Mouse (Mus musculus): Measurements from ENCODE around the gene Ankrd60. TPM values are rescaled to one million over a fixed set of nuclear protein-coding genes. Genes with fewer than 3 reads are reported as not detected.

The Ankrd60 gene
- polyA plus RNA-seq, 1 experiment from 2014 or later = not detected

- H3K27ac ChIP-seq = no peak overlapping the region
- H3K9ac ChIP-seq = no peak overlapping the region
- 45% methylated on average over 15 of the region's 15 CpGs for WGBS
Observed at GRCm38 (mm10) chr2:173539781-173540180, 38.4 kb downstream of the Ankrd60 start.

GRCm38 (mm10) chr2:173535886-173536285, 42.3 kb downstream of the Ankrd60 start:
- Histone ChIP-seq H3K27ac (no peak overlapping the region), H3K36me3 (no peaks in the 10 kb centered on the region), H3K9me3 (no peaks in the 10 kb centered on the region), H3K4me3 (no peak overlapping the region), H3K4me2 (no peak overlapping the region), H3K4me1 (replicated peaks) (peaks cover 13% of the 10 kb centered on the region), H3K9ac (no peak overlapping the region), H3K27me3 (0 out of 2 replicates have a peak, but pooled peaks cover 3% of the 10 kb centered on the region)
- ATAC-seq (ENCODE audit: low FRiP score) = no peak
- 86% methylated on average over 9 of the region's 9 CpGs for WGBS

More at GRCm38 (mm10) chr2:173539781-173540180, 38.4 kb downstream of the Ankrd60 start:
- H3K27me3 ChIP-seq = peaks cover 3% of the 10 kb centered on the region; the same call in 1 of the 2 replicates
- no peak overlapping the region for H3K4me2 ChIP-seq
- ATAC-seq (ENCODE audit: low FRiP score) = no peak
- no peak overlapping the region for H3K4me3 ChIP-seq
- no peaks in the 10 kb centered on the region for H3K9me3 ChIP-seq
- H3K4me1 ChIP-seq (replicated peaks) = peaks cover 13% of the 10 kb centered on the region
- no peaks in the 10 kb centered on the region for H3K36me3 ChIP-seq

DNA sequence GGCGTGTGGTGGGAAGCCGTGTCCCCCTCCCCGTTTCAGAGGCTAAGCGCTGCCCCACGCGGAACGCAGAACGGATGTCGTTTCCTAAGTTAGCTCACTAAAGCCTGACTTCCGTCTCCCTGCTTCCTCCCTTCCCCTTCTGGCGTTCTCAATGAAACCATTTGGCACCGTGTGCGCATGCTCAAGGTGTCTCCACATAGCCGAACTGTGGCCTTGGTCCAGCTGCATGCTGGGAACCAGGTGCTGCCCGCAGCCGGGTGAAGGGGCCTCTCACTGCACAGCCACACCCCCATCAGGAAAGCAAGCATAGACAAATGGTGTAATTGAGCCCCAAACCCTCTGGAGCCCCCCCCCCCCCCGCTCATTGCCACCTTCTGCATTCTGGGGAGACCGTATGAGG, 42.8 kb downstream of the Ankrd60 start:
- Histone ChIP-seq H3K4me1 (replicated peaks) (peaks cover 8% of the 10 kb centered on the region), H3K4me3 (no peak overlapping the region), H3K27me3 (0 out of 2 replicates have a peak, but pooled peaks cover 3% of the 10 kb centered on the region), H3K4me2 (no peak overlapping the region), H3K9ac (no peak overlapping the region), H3K36me3 (no peaks in the 10 kb centered on the region), H3K9me3 (no peaks in the 10 kb centered on the region), H3K27ac (no peak overlapping the region)
- 89% methylated on average over 18 of the region's 18 CpGs for WGBS
- no peak for ATAC-seq (ENCODE audit: low FRiP score)

GRCm38 (mm10) chr2:173534581-173534980, 43.6 kb downstream of the Ankrd60 start:
- H3K36me3 ChIP-seq = no peaks in the 10 kb centered on the region
- H3K27ac ChIP-seq = no peak overlapping the region
- no peak for ATAC-seq (ENCODE audit: low FRiP score)
- H3K4me2 ChIP-seq = no peak overlapping the region
- 0 out of 2 replicates have a peak, but pooled peaks cover 3% of the 10 kb centered on the region for H3K27me3 ChIP-seq
- H3K9me3 ChIP-seq = no peaks in the 10 kb centered on the region
- H3K4me1 ChIP-seq (replicated peaks) = peaks cover under 1% of the 10 kb centered on the region
- 85% methylated on average over 7 of the region's 7 CpGs for WGBS
- no peak overlapping the region for H3K9ac ChIP-seq
- no peak overlapping the region for H3K4me3 ChIP-seq

DNA sequence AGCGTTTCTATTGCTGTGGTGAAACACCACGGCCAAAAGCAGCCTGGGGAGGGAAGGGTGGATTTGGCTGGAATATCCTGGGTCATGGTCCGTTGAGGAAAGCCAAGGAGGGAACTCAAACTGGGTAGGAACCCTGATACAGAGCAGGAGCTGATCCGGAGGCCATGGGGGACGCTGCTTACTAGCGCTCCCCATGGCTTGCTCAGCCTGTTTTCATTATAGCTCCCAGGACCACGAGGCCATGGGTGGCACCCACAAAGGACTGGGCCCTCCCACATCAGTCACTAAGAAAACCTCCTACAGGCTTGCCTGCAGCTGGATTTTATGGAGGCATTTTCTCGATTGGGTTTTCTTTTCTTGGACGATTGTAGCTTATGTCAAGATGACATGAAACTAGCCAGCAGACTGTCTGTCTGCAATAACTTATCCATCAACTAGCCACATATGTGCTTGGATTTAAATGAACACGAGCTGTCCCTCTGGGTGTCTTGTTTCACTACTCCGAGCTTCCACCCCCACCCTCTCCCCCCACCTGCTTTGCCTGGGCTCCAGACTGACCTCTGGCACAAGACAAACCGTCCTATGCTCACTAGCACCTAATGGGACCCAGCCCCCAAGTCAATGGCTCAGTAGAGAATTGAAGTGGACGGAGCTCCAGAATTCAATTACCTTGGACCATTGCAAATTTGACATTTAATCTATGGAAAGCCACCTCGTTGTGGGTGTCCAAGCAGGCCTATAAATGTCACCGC, 45.3 kb downstream of the Ankrd60 start:
- H3K9me3 ChIP-seq = no peaks in the 10 kb centered on the region
- H3K4me3 ChIP-seq = no peak overlapping the region
- no peak overlapping the region for H3K4me2 ChIP-seq
- no peaks in the 10 kb centered on the region; the same call in 1 of the 2 replicates for H3K4me1 ChIP-seq (replicated peaks)
- 72% methylated on average over 15 of the region's 15 CpGs for WGBS
- no peak overlapping the region for H3K9ac ChIP-seq
- H3K36me3 ChIP-seq = no peaks in the 10 kb centered on the region
- 0 out of 2 replicates have a peak, but pooled peaks cover 3% of the 10 kb centered on the region for H3K27me3 ChIP-seq
- no peak for ATAC-seq (ENCODE audit: low FRiP score)
- H3K27ac ChIP-seq = no peak overlapping the region

DNA sequence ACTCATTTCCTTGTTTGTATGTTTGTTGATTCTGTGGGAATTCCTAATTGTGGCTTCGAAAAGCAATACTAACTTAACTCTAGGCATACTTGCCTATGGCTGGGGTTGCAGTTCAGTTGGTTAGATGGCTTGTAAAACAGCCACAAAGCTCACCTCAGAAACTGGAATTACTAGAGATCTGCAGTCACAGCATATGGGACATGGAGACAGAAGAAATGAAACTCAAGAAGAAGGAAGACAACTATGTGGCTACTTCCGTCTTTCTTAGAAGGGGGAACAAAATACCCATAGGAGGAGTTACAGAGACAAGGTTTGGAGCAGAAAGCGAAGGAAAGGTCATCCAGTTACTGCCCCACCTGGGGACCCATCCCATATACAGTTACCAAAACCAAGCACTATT, 49.7 kb downstream of the Ankrd60 start:
- peaks cover 3% of the 10 kb centered on the region; the same call in 1 of the 2 replicates for H3K4me1 ChIP-seq (replicated peaks)
- no peak overlapping the region for H3K4me2 ChIP-seq
- no peak overlapping the region for H3K9ac ChIP-seq
- 73% methylated on average over 3 of the region's 3 CpGs for WGBS
- no peak for ATAC-seq (ENCODE audit: low FRiP score)
- no peaks in the 10 kb centered on the region for H3K9me3 ChIP-seq
- no peaks in the 10 kb centered on the region for H3K36me3 ChIP-seq
- H3K27me3 ChIP-seq = 0 out of 2 replicates have a peak, but pooled peaks cover 3% of the 10 kb centered on the region
- H3K27ac ChIP-seq = no peak overlapping the region
- H3K4me3 ChIP-seq = no peak overlapping the region

- no peak for ATAC-seq (ENCODE audit: low FRiP score)
- no peak within 1 kb of the TSS for H3K27ac ChIP-seq
- H3K27me3 ChIP-seq = no peaks in the 10 kb centered on the region
- H3K9ac ChIP-seq = no peak within 1 kb of the TSS
- whole genome bisulfite sequencing = 92% methylated on average over 18 of the region's 18 CpGs
- no peaks in the 10 kb centered on the region for H3K36me3 ChIP-seq
- no peak within 1 kb of the TSS for H3K4me2 ChIP-seq
- no peak within 1 kb of the TSS for H3K4me3 ChIP-seq
- 0 out of 2 replicates have a peak, but pooled peaks cover 1% of the 10 kb centered on the region for H3K4me1 ChIP-seq (replicated peaks)
- no peaks in the 10 kb centered on the region; the same call in 1 of the 2 replicates for H3K9me3 ChIP-seq
Observed at GRCm38 (mm10) chr2:173522376-173522775, 55.8 kb downstream of the Ankrd60 start, which contains the start of gene 1700021F07Rik. TSS of gene 1700021F07Rik (plus strand) at chr2:173522586.

Other genes starting within 250 kb of the Ankrd60 start
- not detected in 2 replicates for gene 1700021F07Rik, start 55.8 kb downstream of the Ankrd60 start, polyA plus RNA-seq (2015; fragmentation: Nextera tagmentation; extraction: Ambion mirVana)
- 34.7 and 36.8 TPM in 2 replicates for gene Rab22a, start 81.4 kb upstream of the Ankrd60 start, polyA plus RNA-seq (2015; fragmentation: Nextera tagmentation; extraction: Ambion mirVana)
- gene 1700010B08Rik, start 141.1 kb upstream of the Ankrd60 start, polyA plus RNA-seq (2015; fragmentation: Nextera tagmentation; extraction: Ambion mirVana) = not detected in 2 replicates
- 11.7 and 13.3 TPM in 2 replicates for gene Vapb, start 159.1 kb upstream of the Ankrd60 start, polyA plus RNA-seq (2015; fragmentation: Nextera tagmentation; extraction: Ambion mirVana)

All from hindbrain, embryonic 13.5 days (tissue).